In the genomic region with DNA sequence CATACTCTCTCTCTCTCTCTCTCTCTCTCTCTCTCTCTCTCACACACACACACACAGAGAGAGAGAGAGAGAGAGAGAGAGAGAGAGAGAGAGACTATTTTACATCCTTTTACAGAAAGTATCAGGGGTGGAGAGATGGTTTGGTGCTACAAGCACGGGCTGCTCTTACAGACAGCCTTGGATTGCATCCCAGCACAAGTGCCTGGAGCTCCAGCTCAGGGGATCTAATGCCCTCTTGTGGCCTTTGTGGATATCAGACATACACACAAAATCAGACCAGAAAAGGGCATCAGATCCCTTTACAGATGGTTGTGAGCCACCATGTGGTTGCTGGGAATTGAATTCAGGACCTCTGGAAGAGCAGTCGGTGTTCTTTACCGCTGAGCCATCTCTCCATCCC, we compare ENCODE assay signal across 7 mouse cellular contexts. TPM values are rescaled to one million over a fixed set of nuclear protein-coding genes. Genes with fewer than 3 reads are reported as not detected.
A peak's percentile ranks its signal among the peaks of the same experiment; 100 is the strongest.
DNase-seq lines count a peak whose midpoint lies in the region; ATAC-seq lines count a peak whose summit lies in the region.

No protein-coding gene starts in this region.

- peak; percentile 61 for DNase-seq in WW6 (ENCODE audit: low read depth, low spot score)
- peak; percentile 69 to 76 for DNase-seq in cerebellum, postnatal 36 days
- peak; percentile 79 for DNase-seq in gastrocnemius, adult 18-20 months (ENCODE audit: low spot score)
- peak; percentile 83 for DNase-seq in induced T-regulatory cell, adult 2 months (ENCODE audit: low read depth)
- DNase-seq in layer of hippocampus, postnatal 36 days: peak; percentile 47 to 54
- peak; percentile 73 for DNase-seq in right cerebral cortex, adult 18-20 months

- peak; percentile 94 for ATAC-seq in megakaryocyte progenitor cell, adult 5-6 weeks (replicated peaks; ENCODE audit: poor library complexity)

RNA-seq across cellular contexts. Expression of a gene that starts 13.8 kb away (rescaled TPM):
- total RNA-seq in gastrocnemius, adult 18-20 months (2021): 100 to 1,000 TPM; 145 to 153 TPM
- 10 to 100 TPM; 61.5 to 63.0 TPM for total RNA-seq in layer of hippocampus, postnatal 36 days (2021)
- total RNA-seq in megakaryocyte progenitor cell, adult 5-6 weeks (2015): 224 and 232 TPM in 2 replicates
- 115 and 172 TPM in 2 replicates for total RNA-seq in megakaryocyte progenitor cell, adult 5-6 weeks (2017)

RNA-seq across cellular contexts. Expression of a gene that starts 15.2 kb away (rescaled TPM):
- total RNA-seq in gastrocnemius, adult 18-20 months (2021): not detected
- total RNA-seq in layer of hippocampus, postnatal 36 days (2021): 1 to 10 TPM; 6.4 to 8.6 TPM
- total RNA-seq in megakaryocyte progenitor cell, adult 5-6 weeks (2015): 1.1 TPM in 1 of 2 replicates, not detected in the other
- 1.5 TPM in 1 of 2 replicates, not detected in the other for total RNA-seq in megakaryocyte progenitor cell, adult 5-6 weeks (2017)

RNA-seq across cellular contexts. Expression of a gene that starts 15.3 kb away (rescaled TPM):
- total RNA-seq in gastrocnemius, adult 18-20 months (2021): 1 to 10 TPM; 9.2 to 9.9 TPM
- 10 to 100 TPM; 21.2 to 23.2 TPM for total RNA-seq in layer of hippocampus, postnatal 36 days (2021)
- total RNA-seq in megakaryocyte progenitor cell, adult 5-6 weeks (2015): 12.8 and 13.7 TPM in 2 replicates
- 8.1 and 20.0 TPM in 2 replicates for total RNA-seq in megakaryocyte progenitor cell, adult 5-6 weeks (2017)

RNA-seq across cellular contexts. Expression of a gene that starts 29.3 kb away (rescaled TPM):
- total RNA-seq in gastrocnemius, adult 18-20 months (2021): 1 to 10 TPM; 4.0 to 7.8 TPM
- 10 to 100 TPM; 14.7 to 16.6 TPM for total RNA-seq in layer of hippocampus, postnatal 36 days (2021)
- total RNA-seq in megakaryocyte progenitor cell, adult 5-6 weeks (2015): 29.9 and 32.3 TPM in 2 replicates
- total RNA-seq in megakaryocyte progenitor cell, adult 5-6 weeks (2017): 39.1 and 40.7 TPM in 2 replicates

RNA-seq across cellular contexts. Expression of a gene that starts 55.3 kb away (rescaled TPM):
- total RNA-seq in gastrocnemius, adult 18-20 months (2021): 1 to 10 TPM; 4.6 to 5.0 TPM
- 10 to 100 TPM; 20.1 to 23.1 TPM for total RNA-seq in layer of hippocampus, postnatal 36 days (2021)
- 10.4 and 12.6 TPM in 2 replicates for total RNA-seq in megakaryocyte progenitor cell, adult 5-6 weeks (2015)
- total RNA-seq in megakaryocyte progenitor cell, adult 5-6 weeks (2017): 15.9 and 21.9 TPM in 2 replicates

Comparison
In these comparisons a context has a peak if more than half of its experiments do, and no peak if none do; other contexts are left out.
1. Peak in every context shown above with its lines: DNase-seq and ATAC-seq.